Mouse (Mus musculus): ENCODE data around the gene Mef2d. TPM values are rescaled to one million over a fixed set of nuclear protein-coding genes. Genes with fewer than 3 reads are reported as not detected.

Gene Mef2d
- total and polyA plus RNA-seq, 2 experiments from 2014 or later = 34.0 to 53.0 TPM

GRCm38 (mm10) chr3:88106126-88106525 lies 36.0 kb upstream of the Mef2d start:
- no peak overlapping the region for H3K4me3 ChIP-seq (ENCODE audit: low read depth, low read length)
- H3K27me3 ChIP-seq (ENCODE audit: insufficient read depth, low read length) = no peaks in the 10 kb centered on the region
- ATAC-seq (no peak), DNase-seq (no peak)
- H3K4me2 ChIP-seq (ENCODE audit: low read depth) = no peak overlapping the region
- no peaks in the 10 kb centered on the region for H3K36me3 ChIP-seq (ENCODE audit: insufficient read depth)
- H3K4me1 ChIP-seq (ENCODE audit: insufficient read depth) = no peaks in the 10 kb centered on the region
- H3K27ac ChIP-seq (ENCODE audit: low read depth, low read length) = no peak overlapping the region
- WGBS = 86% methylated on average over 4 of the region's 4 CpGs
- H3K9ac ChIP-seq = no peak overlapping the region
- TF ChIP-seq CTCF (IDR thresholded peaks at IDR 0.05; ENCODE audit: low read depth) = no peak
- no peaks in the 10 kb centered on the region for H3K9me3 ChIP-seq (ENCODE audit: low read length)

- Histone ChIP-seq H3K9ac (no peak overlapping the region), H3K27ac (ENCODE audit: low read depth, low read length) (no peak overlapping the region), H3K36me3 (ENCODE audit: insufficient read depth) (no peaks in the 10 kb centered on the region), H3K4me2 (ENCODE audit: low read depth) (no peak overlapping the region), H3K4me1 (ENCODE audit: insufficient read depth) (no peaks in the 10 kb centered on the region), H3K4me3 (ENCODE audit: low read depth, low read length) (no peak overlapping the region), H3K27me3 (ENCODE audit: insufficient read depth, low read length) (no peaks in the 10 kb centered on the region), H3K9me3 (ENCODE audit: low read length) (no peaks in the 10 kb centered on the region)
- WGBS = 96% methylated on average over 6 of the region's 6 CpGs
- no peak for ATAC-seq
- no peak for DNase-seq
- no peak for TF ChIP-seq CTCF (IDR thresholded peaks at IDR 0.05; ENCODE audit: low read depth)
These were observed 33.0 kb upstream of the Mef2d start for GRCm38 (mm10) chr3:88109126-88109525.

GRCm38 (mm10) chr3:88114396-88114795 lies 27.8 kb upstream of the Mef2d start:
- DNase-seq = no peak
- Histone ChIP-seq H3K4me3 (ENCODE audit: low read depth, low read length) (no peak overlapping the region), H3K9me3 (ENCODE audit: low read length) (no peaks in the 10 kb centered on the region), H3K36me3 (ENCODE audit: insufficient read depth) (no peaks in the 10 kb centered on the region), H3K27ac (ENCODE audit: low read depth, low read length) (no peak overlapping the region), H3K4me2 (ENCODE audit: low read depth) (no peak overlapping the region), H3K9ac (no peak overlapping the region), H3K27me3 (ENCODE audit: insufficient read depth, low read length) (no peaks in the 10 kb centered on the region), H3K4me1 (ENCODE audit: insufficient read depth) (no peaks in the 10 kb centered on the region)
- ATAC-seq = no peak
- WGBS = 97% methylated on average over 12 of the region's 12 CpGs
- no peak for TF ChIP-seq CTCF (IDR thresholded peaks at IDR 0.05; ENCODE audit: low read depth)

- no peak for ATAC-seq
- TF ChIP-seq CTCF (IDR thresholded peaks at IDR 0.05; ENCODE audit: low read depth) = no peak
- Histone ChIP-seq H3K9ac (no peak overlapping the region), H3K36me3 (ENCODE audit: insufficient read depth) (no peaks in the 10 kb centered on the region), H3K4me2 (ENCODE audit: low read depth) (no peak overlapping the region), H3K27me3 (ENCODE audit: insufficient read depth, low read length) (no peaks in the 10 kb centered on the region), H3K27ac (ENCODE audit: low read depth, low read length) (no peak overlapping the region), H3K4me3 (ENCODE audit: low read depth, low read length) (no peak overlapping the region), H3K9me3 (ENCODE audit: low read length) (no peaks in the 10 kb centered on the region), H3K4me1 (ENCODE audit: insufficient read depth) (no peaks in the 10 kb centered on the region)
- WGBS = 91% methylated on average over 19 of the region's 19 CpGs
- no peak for DNase-seq
These were observed 22.0 kb upstream of the Mef2d start for GRCm38 (mm10) chr3:88120117-88120651.

- Histone ChIP-seq H3K9me3 (ENCODE audit: low read length) (no peaks in the 10 kb centered on the region), H3K9ac (no peak overlapping the region), H3K27me3 (ENCODE audit: insufficient read depth, low read length) (no peaks in the 10 kb centered on the region), H3K27ac (ENCODE audit: low read depth, low read length) (no peak overlapping the region), H3K4me3 (ENCODE audit: low read depth, low read length) (no peak overlapping the region), H3K36me3 (ENCODE audit: insufficient read depth) (no peaks in the 10 kb centered on the region), H3K4me2 (ENCODE audit: low read depth) (no peak overlapping the region), H3K4me1 (ENCODE audit: insufficient read depth) (no peaks in the 10 kb centered on the region)
- 77% methylated on average over 14 of the region's 14 CpGs for WGBS
- no peak for TF ChIP-seq CTCF (IDR thresholded peaks at IDR 0.05; ENCODE audit: low read depth)
- ATAC-seq (no peak), DNase-seq (no peak)
These were observed 20.7 kb upstream of the Mef2d start for GRCm38 (mm10) chr3:88121164-88122131.

GRCm38 (mm10) chr3:88125195-88125594 lies 17.0 kb upstream of the Mef2d start:
- no peak overlapping the region for H3K9ac ChIP-seq
- no peaks in the 10 kb centered on the region for H3K9me3 ChIP-seq (ENCODE audit: low read length)
- no peak overlapping the region for H3K27ac ChIP-seq (ENCODE audit: low read depth, low read length)
- no peak for TF ChIP-seq CTCF (IDR thresholded peaks at IDR 0.05; ENCODE audit: low read depth)
- no peak overlapping the region for H3K4me2 ChIP-seq (ENCODE audit: low read depth)
- 78% methylated on average over 4 of the region's 4 CpGs for WGBS
- DNase-seq (no peak), ATAC-seq (no peak)
- H3K4me1 ChIP-seq (ENCODE audit: insufficient read depth) = no peaks in the 10 kb centered on the region
- H3K4me3 ChIP-seq (ENCODE audit: low read depth, low read length) = no peak overlapping the region
- no peaks in the 10 kb centered on the region for H3K36me3 ChIP-seq (ENCODE audit: insufficient read depth)
- H3K27me3 ChIP-seq (ENCODE audit: insufficient read depth, low read length) = no peaks in the 10 kb centered on the region

- TF ChIP-seq CTCF (IDR thresholded peaks at IDR 0.05; ENCODE audit: low read depth) = no peak
- Histone ChIP-seq H3K4me1 (ENCODE audit: insufficient read depth) (no peaks in the 10 kb centered on the region), H3K4me2 (ENCODE audit: low read depth) (no peak overlapping the region), H3K27me3 (ENCODE audit: insufficient read depth, low read length) (no peaks in the 10 kb centered on the region), H3K9me3 (ENCODE audit: low read length) (no peaks in the 10 kb centered on the region), H3K9ac (no peak overlapping the region), H3K27ac (ENCODE audit: low read depth, low read length) (no peak overlapping the region), H3K36me3 (ENCODE audit: insufficient read depth) (no peaks in the 10 kb centered on the region), H3K4me3 (ENCODE audit: low read depth, low read length) (no peak overlapping the region)
- ATAC-seq (no peak), DNase-seq (no peak)
- WGBS = 89% methylated on average over 7 of the region's 7 CpGs
These were observed 16.0 kb upstream of the Mef2d start for GRCm38 (mm10) chr3:88126181-88126580.

Measured in forebrain, postnatal 0 days (tissue).